Mouse (Mus musculus) midbrain, embryonic 13.5 days (tissue): ENCODE data around the gene Mrgprf. TPM values are rescaled to one million over a fixed set of nuclear protein-coding genes. Genes with fewer than 3 reads are reported as not detected.
A peak's percentile ranks its signal among the peaks of the same experiment; 100 is the strongest.

ENCODE experiments used
- ATAC-seq: fragments of 200-750 bp; cut with Nextera tagmentation; 2 replicates; pipeline ENCODE4 v1.8.0; 2017; ENCODE audit warnings: mild to moderate bottlenecking, moderate TSS enrichment, moderate library complexity
- H3K27ac ChIP-seq: fragments of 300-500 bp; sonication (generic); 2 replicates; pipeline ENCODE4 v1.5.1; 2015; ENCODE audit warnings: inconsistent platforms, mild to moderate bottlenecking, moderate library complexity
- H3K27me3 ChIP-seq: fragments of 300-500 bp; sonication (generic); 2 replicates; pipeline ENCODE4 v1.6.1; 2015; ENCODE audit warnings: mild to moderate bottlenecking, inconsistent platforms
- H3K36me3 ChIP-seq: fragments of 300-500 bp; sonication (generic); 2 replicates; pipeline ENCODE4 v1.6.1; 2015; ENCODE audit warnings: mild to moderate bottlenecking, inconsistent platforms
- H3K4me1 ChIP-seq: fragments of 300-500 bp; sonication (generic); replicated peaks from 2 replicates; pipeline ENCODE4 v1.6.1; 2015; ENCODE audit warnings: inconsistent platforms
- H3K4me2 ChIP-seq: fragments of 300-500 bp; sonication (generic); replicated peaks from 2 replicates; pipeline ENCODE4 v1.6.1; 2015; ENCODE audit warnings: moderate library complexity, mild to moderate bottlenecking, inconsistent platforms
- H3K4me3 ChIP-seq: fragments of 300-500 bp; sonication (generic); replicated peaks from 2 replicates; pipeline ENCODE4 v1.5.1; 2015; ENCODE audit warnings: mild to moderate bottlenecking, inconsistent platforms
- H3K9ac ChIP-seq: fragments of 300-500 bp; sonication (generic); replicated peaks from 2 replicates; pipeline ENCODE4 v1.6.1; 2015; ENCODE audit warnings: mild to moderate bottlenecking, inconsistent platforms
- H3K9me3 ChIP-seq: fragments of 300-500 bp; sonication (generic); 2 replicates; pipeline ENCODE4 v1.6.1; 2016; ENCODE audit warnings: mild to moderate bottlenecking, inconsistent platforms
- WGBS: fragments of 180-500 bp; shearing (Covaris S2); methylation state at CpG from one replicate; pipeline ENCODE4 v1.1.7; 2015; 5-methylcytosine and 5-hydroxymethylcytosine counted together
- polyA plus RNA-seq: library from polyadenylated mRNA; unstranded; fragments of >200 nt; fragmentation: Nextera tagmentation; extraction: Ambion mirVana; gene quantifications from 2 replicates; pipeline ENCODE4 v1.2.1, GENCODE M21; 2015

The Mrgprf gene
- polyA plus RNA-seq, 1 experiment from 2014 or later = 2.4 TPM

- H3K9me3 ChIP-seq = no peaks in the 10 kb centered on the region
These were observed 845 bp downstream of the Mrgprf start for GRCm38 (mm10) chr7:145301341-145302005.

GRCm38 (mm10) chr7:145302488-145303285 lies 2.1 kb downstream of the Mrgprf start:
- Histone ChIP-seq H3K4me2 (peak overlapping the region; percentile 55), H3K27ac (0 out of 2 replicates have a peak overlapping the region, but pooled peaks have one; percentile 14), H3K9me3 (no peaks in the 10 kb centered on the region), H3K36me3 (no peaks in the 10 kb centered on the region), H3K4me3 (peak overlapping the region; percentile 31), H3K9ac (peak overlapping the region; percentile 44), H3K4me1 (peaks cover 16% of the 10 kb centered on the region), H3K27me3 (0 out of 2 replicates have a peak, but pooled peaks cover 5% of the 10 kb centered on the region)
- peak; percentile 86 for ATAC-seq
- WGBS = 6% methylated on average over 20 of the region's 20 CpGs

More at GRCm38 (mm10) chr7:145301341-145302005, 845 bp downstream of the Mrgprf start:
- no peak overlapping the region for H3K4me2 ChIP-seq
- H3K27ac ChIP-seq = no peak overlapping the region
- H3K9ac ChIP-seq = no peak overlapping the region
- H3K27me3 ChIP-seq = 0 out of 2 replicates have a peak, but pooled peaks cover 5% of the 10 kb centered on the region
- no peaks in the 10 kb centered on the region for H3K36me3 ChIP-seq
- WGBS = 92% methylated on average over 6 of the region's 6 CpGs
- H3K4me1 ChIP-seq = peaks cover 16% of the 10 kb centered on the region
- H3K4me3 ChIP-seq = no peak overlapping the region
- ATAC-seq = no peak

GRCm38 (mm10) chr7:145304153-145304552 lies 3.5 kb downstream of the Mrgprf start:
- no peak overlapping the region for H3K4me2 ChIP-seq
- H3K4me3 ChIP-seq = no peak overlapping the region
- H3K4me1 ChIP-seq = peaks cover 16% of the 10 kb centered on the region
- ATAC-seq = no peak
- 0 out of 2 replicates have a peak, but pooled peaks cover 5% of the 10 kb centered on the region for H3K27me3 ChIP-seq
- no peak overlapping the region for H3K9ac ChIP-seq
- WGBS = 83% methylated on average over 2 of the region's 2 CpGs
- H3K27ac ChIP-seq = no peak overlapping the region
- no peaks in the 10 kb centered on the region for H3K36me3 ChIP-seq
- H3K9me3 ChIP-seq = no peaks in the 10 kb centered on the region

GRCm38 (mm10) chr7:145307636-145308035 lies 7.0 kb downstream of the Mrgprf start:
- 91% methylated on average over 10 of the region's 10 CpGs for WGBS
- ATAC-seq = no peak
- no peak overlapping the region for H3K9ac ChIP-seq
- no peak overlapping the region for H3K27ac ChIP-seq
- no peak overlapping the region for H3K4me3 ChIP-seq
- no peak overlapping the region for H3K4me2 ChIP-seq
- no peaks in the 10 kb centered on the region for H3K9me3 ChIP-seq
- no peaks in the 10 kb centered on the region for H3K36me3 ChIP-seq
- peaks cover 3% of the 10 kb centered on the region for H3K4me1 ChIP-seq
- no peaks in the 10 kb centered on the region for H3K27me3 ChIP-seq

- no peak for ATAC-seq
- no peaks in the 10 kb centered on the region for H3K36me3 ChIP-seq
- WGBS = 82% methylated on average over 30 of the region's 30 CpGs
- no peak overlapping the region for H3K27ac ChIP-seq
- no peaks in the 10 kb centered on the region for H3K27me3 ChIP-seq
- no peaks in the 10 kb centered on the region; the same call in 1 of the 2 replicates for H3K4me1 ChIP-seq
- no peak overlapping the region for H3K4me3 ChIP-seq
- H3K9ac ChIP-seq = no peak overlapping the region
- no peak overlapping the region for H3K4me2 ChIP-seq
- no peaks in the 10 kb centered on the region for H3K9me3 ChIP-seq
These were observed 7.5 kb downstream of the Mrgprf start for GRCm38 (mm10) chr7:145308061-145308675.

GRCm38 (mm10) chr7:145308866-145309265 lies 8.2 kb downstream of the Mrgprf start:
- 80% methylated on average over 4 of the region's 4 CpGs for WGBS
- no peak overlapping the region for H3K9ac ChIP-seq
- H3K4me2 ChIP-seq = no peak overlapping the region
- H3K36me3 ChIP-seq = no peaks in the 10 kb centered on the region
- H3K4me3 ChIP-seq = no peak overlapping the region
- no peak for ATAC-seq
- H3K27me3 ChIP-seq = no peaks in the 10 kb centered on the region
- H3K4me1 ChIP-seq = no peaks in the 10 kb centered on the region; the same call in 1 of the 2 replicates
- no peak overlapping the region for H3K27ac ChIP-seq
- H3K9me3 ChIP-seq = no peaks in the 10 kb centered on the region

- H3K9me3 ChIP-seq = no peaks in the 10 kb centered on the region
- ATAC-seq = no peak
These were observed 9.2 kb downstream of the Mrgprf start for GRCm38 (mm10) chr7:145309877-145310276.

GRCm38 (mm10) chr7:145310526-145310925 lies 9.9 kb downstream of the Mrgprf start:
- WGBS = 82% methylated on average over 5 of the region's 5 CpGs
- H3K9me3 ChIP-seq = no peaks in the 10 kb centered on the region
- no peaks in the 10 kb centered on the region for H3K27me3 ChIP-seq
- H3K4me2 ChIP-seq = no peak overlapping the region
- ATAC-seq = no peak
- no peak overlapping the region for H3K4me3 ChIP-seq
- no peaks in the 10 kb centered on the region for H3K36me3 ChIP-seq
- H3K4me1 ChIP-seq = no peaks in the 10 kb centered on the region; the same call in 1 of the 2 replicates
- no peak overlapping the region for H3K27ac ChIP-seq
- no peak overlapping the region for H3K9ac ChIP-seq

More at GRCm38 (mm10) chr7:145309877-145310276, 9.2 kb downstream of the Mrgprf start:
- H3K27ac ChIP-seq = no peak overlapping the region
- WGBS = 84% methylated on average over 1 of the region's 1 CpGs
- no peaks in the 10 kb centered on the region; the same call in 1 of the 2 replicates for H3K4me1 ChIP-seq
- no peak overlapping the region for H3K4me3 ChIP-seq
- H3K36me3 ChIP-seq = no peaks in the 10 kb centered on the region
- H3K4me2 ChIP-seq = no peak overlapping the region
- no peak overlapping the region for H3K9ac ChIP-seq
- H3K27me3 ChIP-seq = no peaks in the 10 kb centered on the region

- Histone ChIP-seq H3K4me3 (no peak overlapping the region), H3K27me3 (no peaks in the 10 kb centered on the region), H3K4me2 (no peak overlapping the region), H3K9me3 (no peaks in the 10 kb centered on the region), H3K27ac (no peak overlapping the region), H3K36me3 (no peaks in the 10 kb centered on the region), H3K4me1 (no peaks in the 10 kb centered on the region; the same call in 1 of the 2 replicates), H3K9ac (no peak overlapping the region)
- ATAC-seq = no peak
- 88% methylated on average over 3 of the region's 3 CpGs for WGBS
These were observed 11.5 kb downstream of the Mrgprf start for GRCm38 (mm10) chr7:145312137-145312536.

- Histone ChIP-seq H3K4me1 (no peaks in the 10 kb centered on the region), H3K4me2 (no peak within 1 kb of the TSS), H3K9ac (no peak within 1 kb of the TSS), H3K9me3 (no peaks in the 10 kb centered on the region), H3K27me3 (no peaks in the 10 kb centered on the region), H3K4me3 (no peak within 1 kb of the TSS), H3K27ac (no peak within 1 kb of the TSS), H3K36me3 (no peaks in the 10 kb centered on the region)
- 93% methylated on average over 6 of the region's 6 CpGs for WGBS
- no peak for ATAC-seq
These were observed 14.3 kb downstream of the Mrgprf start, which contains the start of gene Mrgprd for GRCm38 (mm10) chr7:145314785-145315411. Gene Mrgprd, plus strand, starts transcription at chr7:145314835.

GRCm38 (mm10) chr7:145317522-145317921 lies 16.9 kb downstream of the Mrgprf start:
- H3K4me2 ChIP-seq = no peak overlapping the region
- H3K9ac ChIP-seq = no peak overlapping the region
- H3K9me3 ChIP-seq = no peaks in the 10 kb centered on the region; the same call in 1 of the 2 replicates
- H3K27me3 ChIP-seq = no peaks in the 10 kb centered on the region
- H3K4me3 ChIP-seq = no peak overlapping the region
- no peak for ATAC-seq
- no peaks in the 10 kb centered on the region for H3K4me1 ChIP-seq
- H3K27ac ChIP-seq = no peak overlapping the region
- WGBS = 79% methylated on average over 4 of the region's 4 CpGs
- no peaks in the 10 kb centered on the region for H3K36me3 ChIP-seq
